Mouse (Mus musculus) heart, postnatal 36 days (tissue): ENCODE measurements around the gene Ifi202b. TPM values are rescaled to one million over a fixed set of nuclear protein-coding genes. Genes with fewer than 3 reads are reported as not detected.
A peak's percentile ranks its signal among the peaks of the same experiment; 100 is the strongest.

Experiments used
- DNase-seq, 2 experiments: peaks; one replicate each; pipeline ENCODE4 v3.0.0; 2021 to 2022
- intact Hi-C: fragments of 180-260 bp; cut with DNase I; formaldehyde crosslinking; loops from one replicate; pipeline ENCODE4 v1.15.1; 2025
- total RNA-seq, 2 experiments: library from RNA; stranded (reverse); gene quantifications; 2 replicates each; pipeline ENCODE4 v1.2.3; 2021

Ifi202b gene
- total RNA-seq, 2 experiments from 2014 or later: not detected

GRCm38 (mm10) chr1:173913256-173913791, 69.2 kb downstream of the Ifi202b start:
- peak in 1 of 2 experiments; percentile 40 for DNase-seq

More at GRCm38 (mm10) chr1:173913256-173913791, 69.2 kb downstream of the Ifi202b start:
- intact Hi-C loops: loop anchor here (2.0 kb wide), 1 partner anchor 33 kb away; no protein-coding TSS in a partner anchor

Other genes starting within 250 kb of the Ifi202b start
- 1 to 10 TPM; 4.0 to 5.1 TPM for gene Ifi207, start 241.0 kb downstream of the Ifi202b start, total RNA-seq
- 1 to 10 TPM; 2.1 to 4.4 TPM for gene Ifi204, start 215.8 kb downstream of the Ifi202b start, total RNA-seq
- 1 to 10 TPM; 1.1 to 4.1 TPM for gene Ifi211, start 69.7 kb downstream of the Ifi202b start, total RNA-seq
- 10 to 100 TPM; 13.3 to 16.8 TPM for gene Mndal, start 40.3 kb downstream of the Ifi202b start, total RNA-seq
- 10 to 100 TPM; 10.8 to 21.2 TPM for gene Ifi203, start 40.1 kb downstream of the Ifi202b start, total RNA-seq
- 10 to 100 TPM in 1 of 2 experiments, 1 to 10 TPM in 1; 6.7 to 18.7 TPM for gene Ifi205, start 49.1 kb upstream of the Ifi202b start, total RNA-seq
- gene Olfr433, start 58.0 kb upstream of the Ifi202b start, total RNA-seq: not detected
- not detected for gene Olfr432, start 66.5 kb upstream of the Ifi202b start, total RNA-seq
- not detected for gene Olfr430, start 83.9 kb upstream of the Ifi202b start, total RNA-seq
- not detected for gene Olfr429, start 101.6 kb upstream of the Ifi202b start, total RNA-seq
- not detected for gene Olfr427, start 114.1 kb upstream of the Ifi202b start, total RNA-seq
- not detected for gene Olfr231, start 138.4 kb upstream of the Ifi202b start, total RNA-seq
- gene Olfr424, start 148.8 kb upstream of the Ifi202b start, total RNA-seq: not detected
- not detected for gene Olfr420, start 172.9 kb upstream of the Ifi202b start, total RNA-seq
- 10 to 100 TPM in 1 of 2 experiments, 1 to 10 TPM in 1; 9.2 to 12.0 TPM for gene Spta1, start 190.0 kb upstream of the Ifi202b start, total RNA-seq